Mouse (Mus musculus) layer of hippocampus, adult 2 months (tissue): ENCODE data around the gene Mypn. TPM values are rescaled to one million over a fixed set of nuclear protein-coding genes. Genes with fewer than 3 reads are reported as not detected.

Experiments
- DNase-seq, 2 experiments: peaks; one replicate each; pipeline ENCODE4 v3.0.0; 2022; ENCODE audit warnings: low spot score in 2 of 2
- H3K27ac ChIP-seq: fragments of 200-600 bp; 2 replicates; pipeline ENCODE4 v1.8.1; 2022
- H3K4me3 ChIP-seq: fragments of 200-600 bp; 2 replicates; pipeline ENCODE4 v1.8.1; 2022; ENCODE audit warnings: mild to moderate bottlenecking
- CTCF ChIP-seq: fragments of 200-600 bp; conservative IDR thresholded peaks from 2 replicates; pipeline ENCODE4 v1.8.1; 2022; ENCODE audit warnings: antibody characterized with exemption, mild to moderate bottlenecking, moderate library complexity
- total RNA-seq, 2 experiments: library from RNA; stranded (reverse); gene quantifications; 2 replicates each; pipeline ENCODE4 v1.2.3; 2021

The Mypn gene
- total RNA-seq, 2 experiments from 2014 or later: 1.5 to 1.6 TPM

DNA sequence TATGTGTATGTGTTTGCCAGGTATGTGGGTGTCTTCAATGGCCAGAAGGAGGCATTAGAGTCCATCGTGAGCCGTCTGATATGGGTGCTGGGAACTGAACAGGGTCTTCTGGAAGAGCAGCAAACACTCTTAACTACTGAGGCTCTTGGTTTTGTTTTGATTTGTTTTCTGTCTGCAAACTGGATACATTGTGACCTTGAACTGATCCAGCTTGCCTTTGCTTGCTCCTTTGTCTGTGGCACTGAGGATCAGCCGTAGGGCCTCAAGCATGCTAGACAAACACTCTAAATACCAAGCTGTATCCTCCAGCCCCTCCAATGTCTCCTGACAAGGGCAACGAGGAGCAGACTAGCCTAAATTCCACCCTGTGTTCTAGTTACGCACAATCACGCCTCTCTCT lies 76.6 kb downstream of the Mypn start:
- no peak for TF ChIP-seq CTCF
- no peak overlapping the region for H3K27ac ChIP-seq
- no peak for DNase-seq

DNA sequence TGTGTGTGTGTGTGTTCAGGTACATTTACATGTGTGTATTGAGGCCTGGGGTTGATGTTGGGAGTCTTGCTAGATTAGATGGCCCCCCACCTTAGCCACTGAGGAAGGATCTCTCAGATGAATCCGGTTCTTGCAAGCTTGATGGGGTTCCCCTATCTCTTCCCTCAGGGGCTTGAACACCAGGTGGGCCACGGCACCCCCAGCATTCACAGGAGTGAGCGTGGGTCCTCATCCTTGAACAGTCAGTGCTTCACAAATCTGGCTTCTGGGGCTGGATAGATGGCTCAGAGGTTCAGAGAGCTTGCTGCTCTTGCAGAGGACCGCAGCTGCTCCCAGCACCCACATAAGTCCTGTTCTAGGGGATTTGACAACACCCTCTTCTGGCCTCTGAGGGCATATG lies 77.6 kb downstream of the Mypn start:
- Histone ChIP-seq H3K4me3 (no peak overlapping the region), H3K27ac (no peak overlapping the region)
- TF ChIP-seq CTCF: no peak
- no peak for DNase-seq

More for the DNA sequence above, 76.6 kb downstream of the Mypn start:
- H3K4me3 ChIP-seq: no peak overlapping the region

DNA sequence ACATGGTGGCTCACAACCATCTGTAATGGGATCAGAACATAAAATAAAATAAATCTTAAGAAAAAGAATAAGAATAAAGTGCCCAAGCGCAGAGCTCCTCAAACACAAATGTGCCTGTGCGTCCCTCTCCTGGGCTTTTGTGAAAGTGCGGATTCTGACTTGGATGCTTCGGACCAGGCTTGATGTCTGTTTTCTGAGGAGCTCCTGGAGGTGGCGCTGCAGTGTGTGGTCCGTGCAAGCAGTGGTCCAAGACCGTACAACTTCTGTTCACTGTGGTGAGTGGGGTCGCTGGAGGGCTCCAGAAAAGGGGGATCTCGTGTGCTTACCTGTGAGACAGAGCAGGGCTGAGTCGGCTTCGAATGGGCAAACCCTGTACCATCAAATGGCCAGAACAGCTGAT lies 78.4 kb downstream of the Mypn start:
- TF ChIP-seq CTCF: peak; percentile 60
- DNase-seq: no peak
- no peak overlapping the region for H3K27ac ChIP-seq
- H3K4me3 ChIP-seq: no peak overlapping the region

DNA sequence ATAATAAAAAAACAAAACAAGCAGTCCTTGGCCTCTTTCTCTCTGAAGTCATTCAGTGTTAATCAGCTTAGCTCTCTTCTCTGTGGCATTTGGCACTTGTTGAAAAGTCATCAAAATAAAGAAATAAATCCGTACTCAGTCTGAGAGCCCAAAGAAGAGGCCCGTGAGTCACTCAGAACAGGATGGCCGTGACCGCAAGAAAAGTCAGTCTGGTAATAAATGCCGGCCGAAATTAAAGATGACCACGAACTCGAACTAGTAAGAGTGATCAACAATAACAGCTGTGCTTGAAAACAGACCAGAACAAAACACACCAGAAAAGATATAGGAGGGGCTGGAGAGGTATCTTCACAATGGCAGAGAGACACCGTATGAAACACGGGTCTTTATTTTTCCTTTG lies 79.7 kb downstream of the Mypn start:
- Histone ChIP-seq H3K27ac (no peak overlapping the region), H3K4me3 (no peak overlapping the region)
- no peak for DNase-seq
- TF ChIP-seq CTCF: no peak

DNA sequence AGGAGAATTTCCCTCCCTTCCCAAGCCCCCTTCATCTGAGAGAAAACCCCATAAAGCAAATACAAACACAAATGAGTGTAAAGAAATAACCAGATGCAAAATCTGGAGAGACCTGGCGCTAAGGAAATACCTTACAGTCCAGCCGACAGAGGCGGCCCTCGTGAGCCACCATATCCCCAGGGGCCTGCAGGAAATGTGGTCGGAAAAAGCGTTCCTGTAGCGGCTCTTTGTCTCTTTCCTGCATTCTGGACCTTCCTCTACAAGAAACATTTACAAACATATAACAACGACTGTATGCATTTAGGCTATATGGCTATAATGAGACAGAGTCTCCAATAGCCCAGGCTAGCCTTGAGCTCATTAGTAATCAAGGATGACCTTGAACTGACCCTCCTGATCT lies 80.6 kb downstream of the Mypn start:
- no peak for TF ChIP-seq CTCF
- Histone ChIP-seq H3K4me3 (no peak overlapping the region), H3K27ac (no peak overlapping the region)
- DNase-seq: no peak

DNA sequence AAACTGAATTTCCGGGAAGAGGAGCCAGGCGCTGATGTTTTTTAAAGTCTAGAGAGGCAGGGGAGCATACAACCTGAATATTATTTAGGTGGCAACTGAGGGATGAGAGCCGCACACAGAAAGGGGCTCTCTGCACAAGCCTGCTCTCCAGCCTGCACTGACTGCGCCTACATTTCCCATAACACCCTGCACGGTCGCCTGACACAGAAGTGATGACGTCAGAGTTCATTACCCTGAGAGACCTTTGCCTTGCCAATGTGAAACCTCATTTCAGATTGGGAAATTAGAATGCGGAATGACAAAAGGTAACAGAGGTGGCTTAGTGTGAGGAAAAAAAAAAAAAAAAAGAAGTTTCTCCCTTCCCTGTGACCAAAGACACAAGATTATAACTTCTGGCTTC lies 81.2 kb downstream of the Mypn start:
- Histone ChIP-seq H3K27ac (no peak overlapping the region), H3K4me3 (peak overlapping the region; percentile 17; the same call in 1 of the 2 replicates)
- peak; percentile 28 to 51 for DNase-seq
- TF ChIP-seq CTCF: no peak

DNA sequence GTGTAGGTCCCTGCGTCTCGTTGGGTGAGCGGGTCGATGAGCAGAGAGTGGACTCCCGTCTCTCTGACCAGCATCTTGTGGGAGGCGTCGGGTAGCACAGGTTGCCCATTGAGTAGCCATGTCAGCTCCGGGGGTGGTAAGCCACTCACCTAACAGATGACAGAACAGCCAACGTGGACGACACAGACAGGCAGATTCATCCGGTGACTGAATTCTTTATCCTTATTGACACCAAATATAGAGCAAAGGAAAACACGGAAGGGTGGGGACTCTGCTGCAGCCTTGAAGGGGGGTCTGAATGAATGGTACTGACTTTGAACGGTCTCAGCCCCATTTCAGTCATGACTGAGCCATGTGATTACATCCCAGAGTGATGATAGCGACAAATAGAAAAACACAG lies 81.8 kb downstream of the Mypn start:
- H3K4me3 ChIP-seq: no peak overlapping the region
- TF ChIP-seq CTCF: no peak
- no peak overlapping the region for H3K27ac ChIP-seq
- no peak for DNase-seq

DNA sequence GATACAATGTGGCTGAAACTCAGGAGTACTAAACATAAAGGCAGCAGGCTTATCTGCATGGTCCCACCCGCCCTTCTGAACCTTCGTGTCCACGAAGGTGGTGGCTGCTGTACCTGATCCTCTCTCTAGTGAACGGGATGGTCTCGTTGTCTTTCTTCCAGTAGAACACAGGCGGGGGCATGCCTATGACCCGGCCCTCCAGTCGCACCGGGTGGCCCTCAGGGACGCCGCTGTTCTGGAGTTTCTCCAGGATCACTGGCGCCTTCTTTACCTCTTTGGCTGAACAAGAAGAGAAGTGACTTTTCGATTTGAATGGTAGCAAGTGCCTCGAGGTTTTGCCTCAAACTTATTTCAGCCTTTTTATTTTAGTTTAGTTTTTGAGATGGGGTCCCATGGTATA lies 83.8 kb downstream of the Mypn start:
- no peak for TF ChIP-seq CTCF
- DNase-seq: no peak
- Histone ChIP-seq H3K27ac (no peak overlapping the region), H3K4me3 (no peak overlapping the region)

DNA sequence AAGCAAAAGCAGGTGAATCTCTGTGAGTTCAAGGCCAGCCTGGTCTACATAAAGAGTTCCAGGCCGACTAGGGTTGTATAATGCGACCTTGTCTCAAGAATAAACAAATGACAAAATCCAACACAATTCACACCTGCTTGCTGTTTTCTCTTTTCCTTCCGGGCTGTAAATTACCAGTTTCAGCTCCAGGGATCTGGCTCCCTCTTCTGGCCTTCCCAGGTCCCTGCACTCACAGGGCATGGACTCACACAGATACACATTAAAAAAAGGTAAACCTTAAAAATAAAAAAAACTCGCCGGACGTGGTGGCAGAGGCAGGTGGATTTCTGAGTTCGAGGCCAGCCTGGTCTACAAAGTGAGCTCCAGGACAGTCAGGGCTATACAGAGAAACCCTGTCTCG lies 86.2 kb downstream of the Mypn start:
- no peak for DNase-seq
- H3K4me3 ChIP-seq: no peak overlapping the region
- TF ChIP-seq CTCF: peak; percentile 37
- H3K27ac ChIP-seq: no peak overlapping the region

DNA sequence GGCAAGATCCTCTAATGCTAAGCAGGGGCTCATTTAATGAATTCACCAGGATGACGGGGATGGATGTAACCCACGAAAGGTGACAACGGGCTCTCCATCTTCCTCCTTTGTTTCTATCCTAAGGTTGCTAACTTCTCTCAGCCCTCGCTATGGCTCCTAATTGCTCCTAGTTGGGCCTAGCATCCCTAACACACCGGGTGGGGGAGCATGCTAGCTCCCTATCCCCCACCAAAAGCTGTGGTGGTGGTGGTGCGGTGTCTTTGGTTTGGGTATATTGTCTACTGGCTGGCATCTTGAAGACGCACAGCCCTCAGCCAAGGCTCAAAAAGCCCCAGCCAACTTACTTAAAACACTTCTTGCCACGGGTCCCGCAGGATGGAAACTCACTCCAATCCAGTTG lies 87.4 kb downstream of the Mypn start:
- Histone ChIP-seq H3K4me3 (no peak overlapping the region), H3K27ac (no peak overlapping the region)
- no peak for TF ChIP-seq CTCF
- DNase-seq: no peak

DNA sequence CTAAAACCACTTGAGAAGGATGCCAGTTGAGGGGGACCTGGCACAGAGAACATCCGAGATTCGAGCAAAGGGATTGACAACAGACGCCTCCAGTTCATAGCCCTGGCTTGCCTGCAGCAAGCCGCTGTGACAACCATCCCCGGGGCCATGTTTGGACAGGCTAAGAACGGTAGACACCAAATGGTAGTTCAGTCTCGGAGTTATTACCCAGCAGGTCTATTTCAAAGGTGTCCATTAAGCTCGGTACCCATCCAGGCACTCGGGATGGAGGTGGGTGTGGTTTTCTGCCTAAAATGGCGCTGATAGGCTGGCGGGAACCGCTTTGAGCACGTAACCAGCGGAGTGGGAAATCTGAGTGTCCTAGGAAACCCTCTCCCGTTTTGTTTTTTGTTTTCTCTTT lies 87.9 kb downstream of the Mypn start:
- H3K4me3 ChIP-seq: no peak overlapping the region; the same call in 1 of the 2 replicates
- H3K27ac ChIP-seq: no peak overlapping the region
- TF ChIP-seq CTCF: no peak
- no peak for DNase-seq

DNA sequence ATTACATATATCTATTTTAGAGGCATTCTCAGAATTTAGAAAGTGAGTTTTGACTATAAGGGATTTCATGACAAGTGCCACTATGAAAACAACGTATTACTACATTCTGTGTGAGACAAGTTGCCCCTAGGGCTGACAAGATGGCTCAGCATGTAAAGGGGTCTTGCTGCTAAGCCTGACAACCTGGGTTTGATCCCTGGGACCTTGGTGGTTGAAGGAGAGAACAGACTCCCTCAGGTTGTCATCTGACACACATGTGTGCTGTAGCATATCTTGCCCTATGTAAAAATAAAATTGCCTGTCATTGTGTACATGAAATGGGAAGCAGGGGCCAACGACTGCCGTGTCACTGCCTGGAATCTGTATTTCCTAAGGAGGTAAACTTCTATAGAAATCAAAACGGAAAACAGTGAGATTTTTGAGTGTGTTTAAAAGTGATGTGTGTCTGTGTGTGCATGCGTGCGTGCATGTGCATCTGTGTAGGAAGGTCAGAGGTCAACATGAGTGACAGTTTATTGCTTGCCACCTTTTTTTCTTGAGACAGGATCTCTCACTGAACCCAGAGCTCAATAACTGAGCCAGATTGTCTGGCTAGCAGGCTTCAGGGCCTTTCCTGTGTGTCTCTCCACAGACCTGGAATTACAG lies 89.9 kb downstream of the Mypn start:
- H3K4me3 ChIP-seq: no peak overlapping the region
- no peak for TF ChIP-seq CTCF
- no peak for DNase-seq

DNA sequence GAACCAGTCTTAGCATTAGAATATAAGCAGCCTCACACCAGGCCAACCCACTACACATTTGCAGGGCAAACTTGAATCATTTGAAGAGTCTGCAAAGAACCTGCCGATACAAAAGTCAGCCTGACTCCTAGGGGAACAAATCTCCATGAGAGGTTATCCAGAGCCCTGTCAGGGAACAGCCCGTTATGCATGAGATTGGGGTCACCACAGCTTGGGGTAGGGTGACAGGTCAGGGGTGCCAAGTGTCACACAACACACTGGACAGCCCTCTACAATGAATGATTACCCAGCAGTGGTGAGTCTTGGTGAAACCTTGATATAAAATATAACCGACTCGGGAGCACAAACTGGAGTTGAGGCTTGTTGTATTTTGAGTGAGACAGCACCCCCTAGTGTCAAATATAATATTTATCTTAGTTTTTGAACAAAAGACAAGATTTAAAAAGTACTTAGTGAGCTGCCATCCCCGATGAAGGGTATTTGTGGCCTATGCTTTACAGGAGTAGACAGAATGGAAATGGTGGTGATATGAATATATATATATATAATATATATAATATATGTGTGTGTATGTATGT lies 90.6 kb downstream of the Mypn start:
- H3K27ac ChIP-seq: no peak overlapping the region
- DNase-seq: no peak
- no peak overlapping the region for H3K4me3 ChIP-seq
- peak; percentile 76 for TF ChIP-seq CTCF

More for the DNA sequence above, 89.9 kb downstream of the Mypn start:
- no peak overlapping the region for H3K27ac ChIP-seq

DNA sequence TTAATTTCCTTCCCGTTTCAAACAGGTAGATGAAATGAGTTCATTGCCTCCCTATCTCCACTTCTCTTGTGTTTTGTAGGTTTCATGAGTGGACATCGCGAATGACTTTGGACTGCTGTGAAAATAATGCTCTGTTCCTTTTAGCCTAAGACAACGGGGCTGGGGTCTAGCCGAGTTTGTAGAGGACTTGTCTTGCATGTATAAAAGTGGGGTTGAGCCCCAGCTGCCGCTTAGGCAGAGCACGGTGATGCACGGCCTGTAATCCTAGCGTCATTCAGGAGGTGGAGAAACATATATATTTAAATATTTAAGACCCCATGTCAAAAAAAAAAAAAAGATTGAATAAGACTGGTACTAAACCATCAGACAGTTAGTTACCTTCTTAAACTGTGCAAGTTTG lies 103.1 kb downstream of the Mypn start:
- H3K27ac ChIP-seq: peak overlapping the region; percentile 88
- peak overlapping the region; percentile 65 for H3K4me3 ChIP-seq
- no peak for TF ChIP-seq CTCF
- DNase-seq: no peak
